9 mouse cellular contexts compared by ENCODE assay signal in the genomic region with DNA sequence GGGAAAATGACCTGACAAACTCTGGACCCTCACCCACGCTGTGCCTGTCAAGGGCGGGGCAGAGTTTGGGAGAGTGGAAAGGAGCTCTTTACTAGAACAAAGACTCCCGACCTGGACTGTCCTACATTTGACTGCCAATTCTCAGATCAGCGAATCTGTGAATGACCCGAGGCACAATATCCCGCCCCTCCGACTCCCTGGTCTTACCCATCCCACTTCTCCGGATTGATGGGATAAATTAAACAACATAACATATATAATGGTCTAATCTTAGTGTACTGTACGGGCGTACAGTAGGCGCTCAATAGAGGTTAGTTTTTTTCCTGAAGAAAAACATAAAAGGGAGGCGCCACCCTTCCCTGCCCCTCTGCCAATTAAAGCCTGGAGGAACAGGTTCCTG. TPM values are rescaled to one million over a fixed set of nuclear protein-coding genes. Genes with fewer than 3 reads are reported as not detected.
DNase-seq lines count a peak whose midpoint lies in the region; ATAC-seq lines count a peak whose summit lies in the region.
"Had no signal": no experiment of that assay in that cellular context is flagged by ENCODE, and none has a peak within 500 bp of the region (broad histone marks: within the 10 kb centered on the region; RNA-seq: fewer than 3 reads in every experiment).

No protein-coding gene starts in this region.

- DNase-seq in lung, postnatal 25 days (ENCODE audit: low spot score), result no peak
- DNase-seq in forebrain, embryonic 11.5 days (ENCODE audit: low spot score), result peak; percentile 52
- DNase-seq in limb, embryonic 11.5 days (ENCODE audit: low spot score), result no peak
- DNase-seq in retina, postnatal 1 day, result peak; percentile 72
- DNase-seq in cerebellum, postnatal 25 days, result no peak
- no peak for DNase-seq in spleen, postnatal 14 days (ENCODE audit: low spot score in 2 of 2)
- no peak for DNase-seq in T-cell, adult 2 months (ENCODE audit: low spot score)
- DNase-seq: layer of hippocampus, adult 9-11 months had no signal

- no peaks in the 10 kb centered on the region for H3K27me3 ChIP-seq in lung, embryonic 15.5 days
- no peaks in the 10 kb centered on the region for H3K27me3 ChIP-seq in forebrain, embryonic 11.5 days (ENCODE audit: control insufficient read depth, insufficient read depth, low read length)
- H3K27me3 ChIP-seq in limb, embryonic 11.5 days (ENCODE audit: control insufficient read depth, insufficient read depth, low read length), result no peaks in the 10 kb centered on the region

- no peaks in the 10 kb centered on the region for H3K9me3 ChIP-seq in lung, embryonic 15.5 days
- H3K9me3 ChIP-seq in forebrain, embryonic 11.5 days (ENCODE audit: control insufficient read depth, low read length), result no peaks in the 10 kb centered on the region
- H3K9me3 ChIP-seq in limb, embryonic 11.5 days (ENCODE audit: control insufficient read depth, low read length), result no peaks in the 10 kb centered on the region

- peak overlapping the region; percentile 89 for H3K4me2 ChIP-seq in lung, embryonic 15.5 days
- peak overlapping the region; percentile 96 for H3K4me2 ChIP-seq in forebrain, embryonic 11.5 days (ENCODE audit: low read depth, low read length, severe bottlenecking)
- H3K4me2 ChIP-seq in limb, embryonic 11.5 days (ENCODE audit: low read depth, severe bottlenecking), result peak overlapping the region; percentile 99

- H3K36me3 ChIP-seq in lung, embryonic 15.5 days, result no peaks in the 10 kb centered on the region
- H3K36me3 ChIP-seq in forebrain, embryonic 11.5 days (ENCODE audit: control insufficient read depth, insufficient read depth, low read length), result no peaks in the 10 kb centered on the region
- no peaks in the 10 kb centered on the region for H3K36me3 ChIP-seq in limb, embryonic 11.5 days (ENCODE audit: control insufficient read depth, insufficient read depth, low read length)

- H3K4me3 ChIP-seq in lung, embryonic 15.5 days, result peak overlapping the region; percentile 62
- peak overlapping the region; percentile 81 for H3K4me3 ChIP-seq in forebrain, embryonic 11.5 days (ENCODE audit: low read depth, low read length)
- H3K4me3 ChIP-seq in limb, embryonic 11.5 days (ENCODE audit: low read depth, low read length), result peak overlapping the region; percentile 79; the same call in 1 of the 2 replicates

- peak overlapping the region; percentile 59 for H3K9ac ChIP-seq in lung, embryonic 15.5 days
- peak overlapping the region; percentile 64 for H3K9ac ChIP-seq in forebrain, embryonic 11.5 days (ENCODE audit: low read length)
- H3K9ac ChIP-seq in limb, embryonic 11.5 days (ENCODE audit: low read length), result no peak overlapping the region

- ATAC-seq in lung, embryonic 15.5 days (ENCODE audit: borderline replicate concordance, extremely low read depth, low FRiP score, low TSS enrichment), result no peak
- peak; percentile 45 for ATAC-seq in forebrain, embryonic 11.5 days (replicated peaks; ENCODE audit: low FRiP score)
- ATAC-seq in limb, embryonic 11.5 days (ENCODE audit: insufficient number of reproducible peaks, low FRiP score, low TSS enrichment, low read depth), result no peak

- 25% methylated on average over 12 of the region's 12 CpGs for WGBS in lung, embryonic 15.5 days
- 18% methylated on average over 12 of the region's 12 CpGs for WGBS in forebrain, embryonic 11.5 days
- 34% methylated on average over 12 of the region's 12 CpGs for WGBS in limb, embryonic 11.5 days

- H3K4me1 ChIP-seq in lung, embryonic 15.5 days, result peaks cover 40% of the 10 kb centered on the region
- peaks cover 8% of the 10 kb centered on the region for H3K4me1 ChIP-seq in forebrain, embryonic 11.5 days (replicated peaks; ENCODE audit: control insufficient read depth, insufficient read depth, low read length)
- peaks cover 15% of the 10 kb centered on the region for H3K4me1 ChIP-seq in limb, embryonic 11.5 days (ENCODE audit: control insufficient read depth, insufficient read depth, low read length)

- H3K27ac ChIP-seq in lung, embryonic 15.5 days, result no peak overlapping the region
- H3K27ac ChIP-seq in forebrain, embryonic 11.5 days (ENCODE audit: low read depth, low read length), result no peak overlapping the region
- no peak overlapping the region for H3K27ac ChIP-seq in limb, embryonic 11.5 days (replicated peaks; ENCODE audit: low read depth, low read length)

RNA-seq across cellular contexts. Expression of a gene that starts 0.7 kb away (rescaled TPM):
- 13.7 and 16.1 TPM in 2 replicates for polyA plus RNA-seq in lung, embryonic 15.5 days (2015; fragmentation: Nextera tagmentation; extraction: Ambion mirVana)
- 9.4 and 10.2 TPM in 2 replicates for polyA plus RNA-seq in forebrain, embryonic 11.5 days (2014; fragmentation: Nextera tagmentation; extraction: Ambion mirVana)
- 4.7 and 5.7 TPM in 2 replicates for polyA plus RNA-seq in limb, embryonic 11.5 days (2014; fragmentation: Nextera tagmentation; extraction: Ambion mirVana)

RNA-seq across cellular contexts. Expression of a gene that starts 28.2 kb away (rescaled TPM):
- 498 and 529 TPM in 2 replicates for polyA plus RNA-seq in lung, embryonic 15.5 days (2015; fragmentation: Nextera tagmentation; extraction: Ambion mirVana)
- 351 and 380 TPM in 2 replicates for polyA plus RNA-seq in forebrain, embryonic 11.5 days (2014; fragmentation: Nextera tagmentation; extraction: Ambion mirVana)
- 534 and 581 TPM in 2 replicates for polyA plus RNA-seq in limb, embryonic 11.5 days (2014; fragmentation: Nextera tagmentation; extraction: Ambion mirVana)

RNA-seq across cellular contexts. Expression of a gene that starts 34.7 kb away (rescaled TPM):
- 6.5 and 8.1 TPM in 2 replicates for polyA plus RNA-seq in lung, embryonic 15.5 days (2015; fragmentation: Nextera tagmentation; extraction: Ambion mirVana)
- 4.1 and 4.3 TPM in 2 replicates for polyA plus RNA-seq in forebrain, embryonic 11.5 days (2014; fragmentation: Nextera tagmentation; extraction: Ambion mirVana)
- polyA plus RNA-seq in limb, embryonic 11.5 days (2014; fragmentation: Nextera tagmentation; extraction: Ambion mirVana), result 3.0 and 3.2 TPM in 2 replicates

Comparison
In these comparisons a context has a peak if more than half of its experiments do, and no peak if none do; other contexts are left out.
1. DNase-seq: peak in forebrain, embryonic 11.5 days (single experiment) and retina, postnatal 1 day (single experiment); none in lung, postnatal 25 days (single experiment), limb, embryonic 11.5 days (single experiment), cerebellum, postnatal 25 days (0 of 2), spleen, postnatal 14 days (0 of 2) and T-cell, adult 2 months (single experiment).
2. Peak in every context shown above with its lines, with median percentiles within 50 percentile points of each other: H3K4me2 ChIP-seq and H3K4me3 ChIP-seq.